Mouse (Mus musculus) MEL (cell line): ENCODE results near the gene Pde1c. TPM values are rescaled to one million over a fixed set of nuclear protein-coding genes. Genes with fewer than 3 reads are reported as not detected.

Experiments
- DNase-seq: peaks from one replicate; pipeline ENCODE4 v3.0.0; 2011; ENCODE audit warnings: low read depth, low spot score
- H3K27ac ChIP-seq: 2 replicates; pipeline ENCODE4 v1.5.1; 2012; ENCODE audit warnings: low read depth, mild to moderate bottlenecking, control low read depth, low read length, moderate library complexity; ENCODE audit not compliant: control insufficient read depth
- H3K27me3 ChIP-seq, 2 experiments: fragments of 150-350 bp in 1 of 2; sonication (generic) in 1 of 2; 2 replicates each; pipeline ENCODE4 v1.6.1; 2012; ENCODE audit warnings: low read length in 2 of 2, mild to moderate bottlenecking in 2 of 2, improper control_type of control experiment in 1 of 2, moderate library complexity in 1 of 2; ENCODE audit not compliant: insufficient read depth in 2 of 2, control insufficient read depth in 1 of 2
- H3K36me3 ChIP-seq, 2 experiments: 2 replicates each; pipeline ENCODE4 v1.6.1; 2012 to 2014; ENCODE audit warnings: low read length in 2 of 2, improper control_type of control experiment in 1 of 2, inconsistent platforms in 1 of 2, mild to moderate bottlenecking in 1 of 2; ENCODE audit not compliant: insufficient read depth in 2 of 2, control insufficient read depth in 1 of 2
- H3K4me1 ChIP-seq, 2 experiments: fragments of 150-350 bp in 1 of 2; sonication (generic) in 1 of 2; 2 replicates each; pipeline ENCODE4 v1.6.1; 2012; ENCODE audit warnings: low read length in 2 of 2, improper control_type of control experiment in 1 of 2, mild to moderate bottlenecking in 1 of 2; ENCODE audit not compliant: insufficient read depth in 2 of 2, control insufficient read depth in 1 of 2
- H3K4me3 ChIP-seq, 2 experiments: fragments of 150-350 bp in 1 of 2; sonication (generic) in 1 of 2; 2 replicates each; pipeline ENCODE4 v1.5.1; 2012; ENCODE audit warnings: low read depth in 2 of 2, low read length in 2 of 2, mild to moderate bottlenecking in 2 of 2, moderate library complexity in 2 of 2, control low read depth in 1 of 2, improper control_type of control experiment in 1 of 2; ENCODE audit not compliant: control insufficient read depth in 1 of 2, insufficient read depth in 1 of 2
- H3K79me2 ChIP-seq: 2 replicates; pipeline ENCODE4 v1.6.1; 2012; ENCODE audit warnings: mild to moderate bottlenecking, low read length, moderate library complexity; ENCODE audit not compliant: control insufficient read depth, poor library complexity, insufficient read depth
- H3K9ac ChIP-seq: 2 replicates; pipeline ENCODE4 v1.6.1; 2012; ENCODE audit warnings: low read depth, mild to moderate bottlenecking, control low read depth, low read length, moderate library complexity; ENCODE audit not compliant: control insufficient read depth, poor library complexity, severe bottlenecking
- H3K9me3 ChIP-seq: fragments of 150-350 bp; sonication (generic); replicated peaks from 2 replicates; pipeline ENCODE4 v1.6.1; 2012; ENCODE audit warnings: mild to moderate bottlenecking, low read length, improper control_type of control experiment, moderate library complexity; ENCODE audit not compliant: insufficient read depth
- CHD2 ChIP-seq: IDR thresholded peaks from 2 replicates; pipeline ENCODE4 v1.6.1; 2011; ENCODE audit warnings: low read length, improper control_type of control experiment
- E2F4 ChIP-seq: IDR thresholded peaks from 2 replicates; pipeline ENCODE4 v1.6.1; 2011; ENCODE audit warnings: low read depth, low read length, improper control_type of control experiment, borderline replicate concordance
- EP300 ChIP-seq, 2 experiments: IDR thresholded peaks; 2 replicates each; pipeline ENCODE4 v1.6.1; 2011; ENCODE audit warnings: improper control_type of control experiment in 2 of 2, low read length in 2 of 2, low read depth in 1 of 2, mild to moderate bottlenecking in 1 of 2
- ETS1 ChIP-seq: IDR thresholded peaks from 2 replicates; pipeline ENCODE4 v1.6.1; 2012; ENCODE audit warnings: low read depth, mild to moderate bottlenecking, inconsistent platforms, low read length, improper control_type of control experiment, moderate library complexity
- GABPA ChIP-seq: IDR thresholded peaks from 2 replicates; pipeline ENCODE4 v1.6.1; 2012; ENCODE audit warnings: low read depth, mild to moderate bottlenecking, inconsistent platforms, low read length, improper control_type of control experiment, moderate library complexity
- GATA1 ChIP-seq: IDR thresholded peaks from 2 replicates; pipeline ENCODE4 v1.6.1; 2011; ENCODE audit warnings: low read depth, low read length, improper control_type of control experiment
- HCFC1 ChIP-seq: IDR thresholded peaks from 2 replicates; pipeline ENCODE4 v1.6.1; 2012; ENCODE audit warnings: low read depth, mild to moderate bottlenecking, inconsistent platforms, low read length, improper control_type of control experiment, moderate library complexity
- JUND ChIP-seq: IDR thresholded peaks from 2 replicates; pipeline ENCODE4 v1.6.1; 2011; ENCODE audit warnings: low read depth, mild to moderate bottlenecking, improper control_type of control experiment, low read length
- MAX ChIP-seq: IDR thresholded peaks from 2 replicates; pipeline ENCODE4 v1.6.1; 2011; ENCODE audit warnings: low read length, improper control_type of control experiment
- MEF2A ChIP-seq: IDR thresholded peaks from 2 replicates; pipeline ENCODE4 v1.6.1; 2014; ENCODE audit warnings: low read depth, mild to moderate bottlenecking, inconsistent platforms, low read length, improper control_type of control experiment; ENCODE audit not compliant: poor library complexity, insufficient replicate concordance, severe bottlenecking; ENCODE audit errors: extremely low read depth
- MYB ChIP-seq: IDR thresholded peaks from 2 replicates; pipeline ENCODE4 v1.6.1; 2011; ENCODE audit warnings: mild to moderate bottlenecking, low read depth, low read length, improper control_type of control experiment
- MYC ChIP-seq: IDR thresholded peaks from 2 replicates; pipeline ENCODE4 v1.6.1; 2011; ENCODE audit warnings: low read depth, mild to moderate bottlenecking, low read length, improper control_type of control experiment, moderate library complexity
- NELFE ChIP-seq: IDR thresholded peaks from 2 replicates; pipeline ENCODE4 v1.6.1; 2011; ENCODE audit warnings: low read depth, low read length, improper control_type of control experiment
- POLR2AphosphoS2 ChIP-seq: IDR thresholded peaks from 2 replicates; pipeline ENCODE4 v1.6.1; 2011; ENCODE audit warnings: low read length, improper control_type of control experiment
- RAD21 ChIP-seq: IDR thresholded peaks from 2 replicates; pipeline ENCODE4 v1.6.1; 2011; ENCODE audit warnings: mild to moderate bottlenecking, low read depth, low read length, improper control_type of control experiment
- SIN3A ChIP-seq: IDR thresholded peaks from 2 replicates; pipeline ENCODE4 v1.6.1; 2012; ENCODE audit warnings: low read length, improper control_type of control experiment, inconsistent platforms
- TAL1 ChIP-seq: IDR thresholded peaks from 2 replicates; pipeline ENCODE4 v1.6.1; 2012; ENCODE audit warnings: mild to moderate bottlenecking, inconsistent platforms, low read length, moderate library complexity, mixed read lengths
- TBP ChIP-seq: IDR thresholded peaks from 2 replicates; pipeline ENCODE4 v1.8.0; 2011; ENCODE audit warnings: low read depth, low read length, improper control_type of control experiment
- TCF12 ChIP-seq: IDR thresholded peaks from 2 replicates; pipeline ENCODE4 v1.6.1; 2014; ENCODE audit warnings: low read depth, mild to moderate bottlenecking, inconsistent platforms, low read length, improper control_type of control experiment, moderate library complexity
- UBTF ChIP-seq: IDR thresholded peaks from 2 replicates; pipeline ENCODE4 v1.6.1; 2012; ENCODE audit warnings: low read depth, mild to moderate bottlenecking, inconsistent platforms, low read length, improper control_type of control experiment, moderate library complexity, borderline replicate concordance; ENCODE audit not compliant: insufficient read depth
- USF2 ChIP-seq, 2 experiments: IDR thresholded peaks; 2 replicates each; pipeline ENCODE4 v1.6.1; 2011 to 2012; ENCODE audit warnings: improper control_type of control experiment in 2 of 2, low read length in 2 of 2, borderline replicate concordance in 1 of 2, inconsistent platforms in 1 of 2, low read depth in 1 of 2, mild to moderate bottlenecking in 1 of 2; ENCODE audit not compliant: insufficient read depth in 1 of 2
- ZC3H11A ChIP-seq: IDR thresholded peaks from 2 replicates; pipeline ENCODE4 v1.6.1; 2012; ENCODE audit warnings: low read depth, mild to moderate bottlenecking, inconsistent platforms, low read length, improper control_type of control experiment
- ZNF384 ChIP-seq: IDR thresholded peaks from 2 replicates; pipeline ENCODE4 v1.6.1; 2012; ENCODE audit warnings: low read depth, mild to moderate bottlenecking, inconsistent platforms, low read length, improper control_type of control experiment
- polyA plus RNA-seq, 2 experiments: library from polyadenylated mRNA; stranded (reverse) in 1 of 2; unstranded in 1 of 2; fragments of >175 nt in 1 of 2; fragments of >200 nt in 1 of 2; gene quantifications; 2 replicates each; pipeline versions ENCODE4 v1.2.1 to v1.2.4; 2012; ENCODE audit warnings: low replicate concordance in 2 of 2, low read depth in 1 of 2; ENCODE audit not compliant: insufficient read length in 2 of 2, insufficient read depth in 1 of 2, missing spikeins in 1 of 2
- total RNA-seq: library from RNA; depleted of rRNA; stranded (reverse); fragments of 300-350 nt; gene quantifications from 2 replicates; pipeline ENCODE4 v1.2.3, GENCODE M21; 2012

Gene Pde1c
- total and polyA plus RNA-seq, 3 experiments, result not detected

- no peak for DNase-seq
- Histone ChIP-seq H3K9me3 (no peaks in the 10 kb centered on the region), H3K27me3 (no peaks in the 10 kb centered on the region), H3K4me1 (no peaks in the 10 kb centered on the region), H3K9ac (no peak overlapping the region), H3K27ac (no peak overlapping the region), H3K36me3 (no peaks in the 10 kb centered on the region), H3K79me2 (no peaks in the 10 kb centered on the region), H3K4me3 (no peak overlapping the region)
- TF ChIP-seq MYC, result no peak
- TF ChIP-seq TBP, result no peak
- TF ChIP-seq E2F4, result no peak
These were observed 284.1 kb downstream of the Pde1c start for GRCm38 (mm10) chr6:56284821-56285220.

GRCm38 (mm10) chr6:56275461-56275860 lies 293.4 kb downstream of the Pde1c start:
- TF ChIP-seq UBTF (no peak), MYB (no peak), HCFC1 (no peak), TAL1 (no peak), ZC3H11A (no peak), TCF12 (no peak), GABPA (no peak), ZNF384 (no peak)

GRCm38 (mm10) chr6:56271741-56272140 lies 297.2 kb downstream of the Pde1c start:
- Histone ChIP-seq H3K9me3 (no peaks in the 10 kb centered on the region), H3K79me2 (no peaks in the 10 kb centered on the region), H3K9ac (no peak overlapping the region), H3K27me3 (no peaks in the 10 kb centered on the region), H3K27ac (no peak overlapping the region), H3K4me3 (no peak overlapping the region), H3K36me3 (no peaks in the 10 kb centered on the region), H3K4me1 (no peaks in the 10 kb centered on the region)
- no peak for DNase-seq
- TF ChIP-seq EP300 (IDR thresholded peaks at IDR 0.05; ENCODE audit: low read depth in 1 of 2, low read length in 2 of 2) (no peak), POLR2AphosphoS2 (no peak), RAD21 (no peak), MEF2A (no peak), USF2 (IDR thresholded peaks at IDR 0.05; ENCODE audit: borderline replicate concordance in 1 of 2, insufficient read depth in 1 of 2, low read depth in 1 of 2, low read length in 2 of 2) (no peak), CHD2 (no peak), SIN3A (no peak), NELFE (no peak), ETS1 (no peak), JUND (no peak), MAX (no peak), GATA1 (no peak)

More at GRCm38 (mm10) chr6:56275461-56275860, 293.4 kb downstream of the Pde1c start:
- DNase-seq, result no peak
- Histone ChIP-seq H3K9ac (no peak overlapping the region), H3K9me3 (no peaks in the 10 kb centered on the region), H3K27me3 (no peaks in the 10 kb centered on the region), H3K4me1 (no peaks in the 10 kb centered on the region), H3K79me2 (no peaks in the 10 kb centered on the region), H3K4me3 (no peak overlapping the region), H3K36me3 (no peaks in the 10 kb centered on the region), H3K27ac (no peak overlapping the region)
